Mouse (Mus musculus) frontal cortex, postnatal 14 days (tissue): Measurements from ENCODE around the gene Olfr951.

Experiments
- DNase-seq, 2 experiments: peaks; one replicate each; pipeline ENCODE4 v3.0.0; 2022; ENCODE audit warnings: low spot score in 2 of 2

The Olfr951 gene

GRCm38 (mm10) chr9:39387110-39387509 lies at the start of gene Olfr951:
Olfr951 (plus strand) TSS chr9:39387410.
- no peak for DNase-seq

- no peak for DNase-seq
Observed at GRCm38 (mm10) chr9:39427048-39427447, 39.8 kb downstream of the Olfr951 start, which contains the start of gene Olfr952. Olfr952 (minus strand) TSS chr9:39427148.
